Mouse (Mus musculus) megakaryocyte, embryonic 14.5 days (primary cell): ENCODE results near the gene Grwd1. TPM values are rescaled to one million over a fixed set of nuclear protein-coding genes. Genes with fewer than 3 reads are reported as not detected.

Experiments used
- H3K27me3 ChIP-seq: replicated peaks from 2 replicates; pipeline ENCODE3; 2012; ENCODE audit warnings: inconsistent platforms
- H3K36me3 ChIP-seq: replicated peaks from 2 replicates; pipeline ENCODE3; 2012; ENCODE audit warnings: low read length, inconsistent platforms, mixed read lengths
- H3K4me1 ChIP-seq: 2 replicates; pipeline ENCODE4 v1.6.1; 2012; ENCODE audit warnings: inconsistent platforms
- H3K4me3 ChIP-seq: replicated peaks from 2 replicates; pipeline ENCODE3; 2012; ENCODE audit warnings: moderate library complexity, mild to moderate bottlenecking, inconsistent platforms
- H3K9me3 ChIP-seq: 2 replicates; pipeline ENCODE4 v1.6.1; 2012; ENCODE audit warnings: inconsistent platforms
- FLI1 ChIP-seq: IDR thresholded peaks from 2 replicates; pipeline ENCODE4 v1.6.1; 2012; ENCODE audit warnings: low read length, inconsistent platforms, mixed read lengths
- GATA1 ChIP-seq: IDR thresholded peaks from 3 replicates; pipeline ENCODE4 v1.6.1; 2012; ENCODE audit warnings: mixed read lengths, low read length, inconsistent platforms, borderline replicate concordance
- polyA plus RNA-seq: library from polyadenylated mRNA; stranded (reverse); fragments of >175 nt; gene quantifications from 2 replicates; pipeline ENCODE4 v1.2.3, GENCODE M21; 2012; ENCODE audit warnings: low replicate concordance; ENCODE audit not compliant: insufficient read depth

The Grwd1 gene
- polyA plus RNA-seq, 1 experiment = 20.5 TPM

GRCm38 (mm10) chr7:45782271-45782670 lies 48.5 kb downstream of the Grwd1 start:
- peaks cover 86% of the 10 kb centered on the region for H3K27me3 ChIP-seq
- no peak overlapping the region for H3K4me3 ChIP-seq
- H3K4me1 ChIP-seq = peaks cover 61% of the 10 kb centered on the region
- TF ChIP-seq FLI1 (no peak), GATA1 (no peak)
- H3K36me3 ChIP-seq = no peaks in the 10 kb centered on the region
- no peaks in the 10 kb centered on the region for H3K9me3 ChIP-seq

DNA sequence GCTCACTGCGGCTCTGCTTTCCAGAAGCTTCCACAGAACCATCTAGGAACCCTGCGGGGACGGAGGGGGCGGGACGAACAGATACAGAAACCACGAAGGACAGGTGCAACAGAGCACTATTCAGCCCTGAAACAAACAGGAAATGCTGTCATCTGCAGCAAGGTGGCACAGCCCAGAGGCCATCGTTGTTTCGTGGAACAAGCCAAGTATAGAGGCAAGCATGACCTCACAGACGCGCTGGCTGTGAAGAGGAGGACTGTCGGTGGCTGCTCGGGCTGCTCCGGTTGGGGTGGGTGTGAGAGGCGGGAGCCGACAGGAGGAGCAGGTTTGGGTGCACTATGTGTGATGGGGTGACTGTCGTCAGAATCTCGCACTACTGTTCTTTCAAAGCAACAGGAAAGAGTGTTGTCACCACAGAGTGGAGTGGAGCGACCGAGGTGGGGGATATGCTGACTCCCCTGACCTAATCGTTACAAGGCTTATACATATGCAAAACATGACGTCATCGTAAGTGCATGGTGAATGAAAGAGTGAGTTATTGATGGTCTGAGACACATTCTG lies 51.6 kb downstream of the Grwd1 start:
- no peak for TF ChIP-seq GATA1
- TF ChIP-seq FLI1 = no peak
- Histone ChIP-seq H3K27me3 (peaks cover 80% of the 10 kb centered on the region), H3K4me1 (peaks cover 32% of the 10 kb centered on the region), H3K36me3 (no peaks in the 10 kb centered on the region), H3K9me3 (peaks cover 12% of the 10 kb centered on the region), H3K4me3 (peak overlapping the region; percentile 68)

DNA sequence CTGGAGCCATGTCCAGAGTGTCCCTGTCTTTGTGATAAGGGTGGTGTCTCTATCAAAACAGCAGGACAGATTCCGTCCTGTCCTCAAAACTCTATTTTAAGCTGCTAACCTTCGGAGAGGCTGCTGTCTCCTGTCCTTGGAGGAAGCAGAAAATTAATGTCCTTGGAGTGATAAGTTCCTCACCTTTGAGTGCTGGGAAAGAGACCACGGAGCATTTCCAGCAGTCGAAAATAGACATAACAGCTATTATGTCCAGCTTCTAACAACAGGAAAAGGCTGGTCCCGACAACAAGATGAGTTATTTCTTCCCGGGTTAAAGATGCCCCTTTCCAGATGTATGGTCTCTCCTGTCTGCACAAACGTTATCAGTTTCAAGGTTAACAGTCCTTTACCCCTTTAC lies 55.5 kb downstream of the Grwd1 start:
- TF ChIP-seq FLI1 (no peak), GATA1 (no peak)
- H3K4me3 ChIP-seq = no peak overlapping the region
- peaks cover 32% of the 10 kb centered on the region for H3K4me1 ChIP-seq
- peaks cover 12% of the 10 kb centered on the region for H3K9me3 ChIP-seq
- peaks cover 67% of the 10 kb centered on the region for H3K27me3 ChIP-seq
- H3K36me3 ChIP-seq = no peaks in the 10 kb centered on the region

Other genes starting within 250 kb of the Grwd1 start
- not detected in 2 replicates for gene Fgf21, start 215.5 kb downstream of the Grwd1 start, polyA plus RNA-seq
- 1.1 TPM in 1 of 2 replicates, not detected in the other for gene Fut1, start 213.7 kb downstream of the Grwd1 start, polyA plus RNA-seq
- gene Izumo1, start 209.1 kb downstream of the Grwd1 start, polyA plus RNA-seq = not detected in 2 replicates
- gene Rasip1, start 203.5 kb downstream of the Grwd1 start, polyA plus RNA-seq = 0.36 TPM in 1 of 2 replicates, not detected in the other
- gene Mamstr, start 191.0 kb downstream of the Grwd1 start, polyA plus RNA-seq = not detected in 2 replicates
- gene Fut2, start 164.6 kb downstream of the Grwd1 start, polyA plus RNA-seq = not detected in 2 replicates
- not detected in 2 replicates for gene Ntn5, start 146.9 kb downstream of the Grwd1 start, polyA plus RNA-seq
- not detected in 2 replicates for gene Sec1, start 136.5 kb downstream of the Grwd1 start, polyA plus RNA-seq
- 1.1 and 3.5 TPM in 2 replicates for gene Car11, start 131.1 kb downstream of the Grwd1 start, polyA plus RNA-seq
- 23.4 and 41.9 TPM in 2 replicates for gene Dbp, start 125.9 kb downstream of the Grwd1 start, polyA plus RNA-seq
- gene Rpl18, start 115.5 kb downstream of the Grwd1 start, polyA plus RNA-seq = 10,199 and 14,647 TPM in 2 replicates
- gene Sphk2, start 112.9 kb downstream of the Grwd1 start, polyA plus RNA-seq = 242 and 413 TPM in 2 replicates
- not detected in 2 replicates for gene Fam83e, start 109.7 kb downstream of the Grwd1 start, polyA plus RNA-seq
- gene Spaca4, start 105.1 kb downstream of the Grwd1 start, polyA plus RNA-seq = not detected in 2 replicates
- 0.67 and 0.79 TPM in 2 replicates for gene Lmtk3, start 47.2 kb downstream of the Grwd1 start, polyA plus RNA-seq
- 1.00 TPM in 1 of 2 replicates, not detected in the other for gene Sult2b1, start 46.3 kb downstream of the Grwd1 start, polyA plus RNA-seq
- 157 and 160 TPM in 2 replicates for gene Cyth2, start 16.4 kb downstream of the Grwd1 start, polyA plus RNA-seq
- 0.08 and 0.82 TPM in 2 replicates for gene Kcnj14, start 6.2 kb downstream of the Grwd1 start, polyA plus RNA-seq
- gene Kdelr1, start 41.8 kb upstream of the Grwd1 start, polyA plus RNA-seq = 331 and 1,292 TPM in 2 replicates
- 0.31 and 2.6 TPM in 2 replicates for gene Grin2d, start 47.4 kb upstream of the Grwd1 start, polyA plus RNA-seq
- gene Syngr4, start 65.8 kb upstream of the Grwd1 start, polyA plus RNA-seq = 2.7 and 6.4 TPM in 2 replicates
- gene Tmem143, start 66.0 kb upstream of the Grwd1 start, polyA plus RNA-seq = 19.2 and 32.5 TPM in 2 replicates
- 176 and 453 TPM in 2 replicates for gene Emp3, start 90.5 kb upstream of the Grwd1 start, polyA plus RNA-seq
- gene Ccdc114, start 93.1 kb upstream of the Grwd1 start, polyA plus RNA-seq = 0.82 TPM in 1 of 2 replicates, not detected in the other
- gene Abcc6, start 199.4 kb upstream of the Grwd1 start, polyA plus RNA-seq = not detected in 2 replicates
- gene Nomo1, start 202.8 kb upstream of the Grwd1 start, polyA plus RNA-seq = 172 and 218 TPM in 2 replicates